Mouse (Mus musculus): ENCODE data around the gene Dao.

Dao gene

GRCm38 (mm10) chr5:114003542-114003941 lies at the start of gene Dao:
Gene Dao, plus strand, starts transcription at chr5:114003703.
- DNase-seq (ENCODE audit: low spot score in 2 of 2): no peak

DNA sequence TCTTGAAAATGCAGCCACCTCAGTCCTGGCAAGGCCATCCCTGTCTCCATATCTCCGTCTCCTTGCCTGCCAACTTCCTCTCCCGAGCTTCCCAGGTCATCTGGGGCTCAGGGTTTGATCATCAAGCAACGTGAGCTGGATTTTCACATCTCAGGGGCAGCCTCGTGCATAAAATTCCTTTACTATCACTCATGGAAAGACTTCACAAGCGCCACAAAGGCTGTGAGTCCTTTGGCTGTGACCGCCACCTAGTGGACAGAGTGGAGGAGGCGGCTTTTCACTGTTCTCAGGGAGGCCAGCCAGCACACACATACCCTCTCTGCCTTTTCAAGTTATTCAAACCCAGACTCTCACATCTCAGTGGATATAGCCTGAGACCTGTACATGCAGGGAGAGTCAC lies 49.1 kb upstream of the Dao start:
- peak; percentile 82 to 91 for DNase-seq (ENCODE audit: low spot score in 2 of 2)

GRCm38 (mm10) chr5:113955281-113955680 lies 48.2 kb upstream of the Dao start:
- DNase-seq (ENCODE audit: low spot score in 2 of 2): no peak

- no peak for DNase-seq (ENCODE audit: low spot score in 2 of 2)
These were observed 47.8 kb upstream of the Dao start for GRCm38 (mm10) chr5:113955691-113956090.

DNA sequence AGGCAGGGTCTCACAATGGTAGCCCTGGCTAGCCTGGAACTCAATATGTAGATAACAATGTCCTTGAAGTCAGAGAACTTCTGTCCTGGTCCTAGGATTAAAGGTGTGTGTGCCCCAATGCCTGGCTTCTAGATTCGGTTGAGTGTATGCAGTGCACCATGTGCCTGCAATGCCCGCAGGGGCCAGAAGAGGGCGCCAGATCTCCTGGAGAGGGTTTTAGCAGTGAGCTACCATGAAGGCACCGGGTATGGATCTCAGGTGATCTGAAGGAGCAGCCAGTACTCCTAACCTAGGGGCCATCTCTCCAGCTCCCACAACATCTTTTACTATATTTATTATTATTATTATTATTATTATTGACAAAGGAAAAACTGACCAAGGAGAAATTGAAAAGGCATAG lies 47.0 kb upstream of the Dao start:
- DNase-seq (ENCODE audit: low spot score in 2 of 2): peak; percentile 92 to 99

DNA sequence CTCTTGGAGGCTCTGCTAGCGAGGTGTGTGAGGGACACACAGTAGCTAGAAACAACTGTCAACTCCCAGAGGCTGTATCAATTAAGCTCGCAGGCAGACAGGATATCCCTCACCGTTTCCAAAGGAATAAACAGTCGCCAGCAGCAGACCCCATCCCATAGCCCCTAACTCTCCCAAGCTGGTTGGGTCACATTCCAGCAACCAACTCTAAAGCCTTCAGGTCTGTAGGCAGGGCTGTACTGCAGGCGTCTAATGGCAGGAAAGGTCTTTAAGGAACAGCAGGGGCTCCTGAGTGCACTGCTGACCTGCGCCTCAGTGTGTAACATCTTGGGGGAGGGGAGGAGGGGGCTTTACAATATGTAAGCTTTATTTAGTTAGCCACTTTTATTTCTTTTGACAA lies 44.5 kb upstream of the Dao start:
- no peak for DNase-seq (ENCODE audit: low spot score in 2 of 2)

DNA sequence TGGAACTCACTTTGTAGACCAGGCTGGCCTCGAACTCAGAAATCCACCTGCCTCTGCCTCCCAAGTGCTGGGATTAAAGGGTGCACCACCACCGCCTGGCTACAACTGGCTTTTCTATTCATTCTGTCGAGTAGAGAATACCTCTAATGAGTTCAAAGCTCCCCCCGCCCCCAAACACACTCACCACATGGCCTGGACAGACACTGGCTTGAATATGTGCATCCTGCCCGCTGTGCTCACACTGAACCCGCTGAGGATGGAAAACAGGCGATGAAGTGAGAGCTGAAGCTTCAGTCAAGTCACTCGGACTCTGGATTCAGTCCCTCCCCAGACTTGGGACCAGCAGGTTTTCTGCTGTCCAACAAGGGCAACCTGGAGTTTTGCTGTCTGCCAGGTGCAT lies 43.1 kb upstream of the Dao start:
- no peak for DNase-seq (ENCODE audit: low spot score in 2 of 2)

DNA sequence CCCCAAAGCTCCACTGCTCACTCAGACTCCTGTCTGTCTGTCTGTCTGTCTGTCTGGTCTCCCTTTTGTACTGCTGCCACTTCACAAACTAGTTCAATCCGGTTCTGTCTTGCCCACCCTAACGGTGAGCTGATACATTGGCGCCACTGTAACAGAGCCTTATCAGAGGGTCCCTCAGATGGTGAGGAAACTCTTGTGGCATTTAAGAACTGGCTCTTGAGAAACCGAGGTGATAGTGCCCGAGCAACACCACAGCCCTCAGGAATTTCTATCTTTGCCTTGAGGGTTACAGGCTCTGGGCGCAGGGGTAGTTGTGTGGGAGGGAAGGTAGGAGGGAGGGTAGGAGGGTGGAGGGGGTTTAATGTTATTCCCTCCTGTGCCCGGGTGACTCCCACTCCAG lies 41.7 kb upstream of the Dao start:
- no peak for DNase-seq (ENCODE audit: low spot score in 2 of 2)

DNA sequence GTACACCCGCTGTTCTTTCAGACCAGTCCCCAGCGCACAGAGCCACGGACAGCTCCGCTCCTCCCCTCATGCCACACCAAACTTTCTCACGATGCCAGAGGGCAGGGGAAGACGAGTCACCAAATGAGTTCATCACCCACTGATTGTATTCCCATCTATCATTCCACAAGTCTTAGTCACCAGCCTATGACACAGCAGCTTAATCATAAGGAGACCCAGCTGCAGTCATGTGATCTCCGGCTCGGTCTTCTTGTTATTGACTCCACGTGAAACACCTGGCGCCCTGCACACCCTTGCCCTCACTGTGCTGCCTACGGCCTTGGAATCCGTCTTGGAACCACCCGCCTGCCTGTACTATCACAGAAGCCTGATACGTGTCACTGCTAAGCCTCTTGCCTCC lies 38.5 kb upstream of the Dao start:
- no peak for DNase-seq (ENCODE audit: low spot score in 2 of 2)

DNA sequence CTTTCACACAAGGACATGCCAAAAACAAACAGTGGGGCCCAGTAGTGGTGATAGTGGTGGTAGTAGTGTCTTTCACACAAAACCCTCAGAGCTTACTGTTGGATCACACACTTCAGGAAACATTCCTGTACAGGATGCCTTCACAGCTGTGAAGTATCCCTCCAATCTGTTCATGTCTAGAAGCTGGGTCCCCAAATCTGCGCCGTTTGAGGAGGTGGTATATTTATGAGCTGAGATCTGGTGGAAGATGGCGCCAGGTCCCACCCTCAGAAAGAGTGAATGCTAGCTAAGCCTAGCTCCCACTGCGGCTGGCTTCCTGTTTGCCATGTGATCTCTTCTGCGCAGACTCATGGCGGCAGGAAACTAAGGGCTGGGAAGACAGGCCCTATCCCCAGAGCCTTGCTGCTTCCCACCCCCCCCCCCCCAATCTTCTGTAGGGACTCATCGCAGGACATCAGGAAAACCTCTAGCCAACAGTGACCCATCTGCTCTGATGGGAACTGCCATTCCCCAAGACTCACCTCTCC lies 37.8 kb upstream of the Dao start:
- no peak for DNase-seq (ENCODE audit: low spot score in 2 of 2)

DNA sequence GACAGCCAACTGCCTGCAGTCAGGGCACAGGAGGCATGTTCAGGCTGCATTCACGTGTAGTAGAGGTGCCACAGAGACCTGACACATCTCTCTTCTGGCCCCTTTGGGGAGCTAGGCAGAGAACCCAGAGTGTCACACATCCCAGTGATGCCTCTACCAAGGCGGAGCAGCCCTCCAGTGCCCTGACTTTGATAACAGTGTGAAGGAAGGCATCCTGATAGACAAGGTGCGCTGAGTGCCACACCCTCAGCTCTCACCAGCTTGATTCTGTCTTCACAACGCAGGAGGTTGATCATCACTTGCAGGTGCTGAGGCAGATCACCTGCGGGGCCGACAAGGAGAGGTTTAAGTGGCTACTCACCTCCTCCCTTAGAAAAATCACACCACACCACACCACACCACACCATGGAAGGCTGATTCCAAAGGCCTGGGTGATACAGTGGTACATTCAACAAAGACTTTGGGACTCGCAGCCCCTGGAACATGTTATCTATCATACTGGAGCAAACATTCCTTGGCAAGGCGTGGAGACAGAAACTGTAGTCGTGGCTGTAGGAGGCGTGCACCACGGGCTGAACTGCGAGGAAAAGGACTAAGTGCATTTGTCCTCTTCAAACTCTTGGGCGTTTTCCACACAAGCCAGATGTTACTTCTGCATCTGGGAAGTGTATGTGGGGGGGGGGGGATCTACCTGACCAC lies 36.9 kb upstream of the Dao start:
- no peak for DNase-seq (ENCODE audit: low spot score in 2 of 2)

DNA sequence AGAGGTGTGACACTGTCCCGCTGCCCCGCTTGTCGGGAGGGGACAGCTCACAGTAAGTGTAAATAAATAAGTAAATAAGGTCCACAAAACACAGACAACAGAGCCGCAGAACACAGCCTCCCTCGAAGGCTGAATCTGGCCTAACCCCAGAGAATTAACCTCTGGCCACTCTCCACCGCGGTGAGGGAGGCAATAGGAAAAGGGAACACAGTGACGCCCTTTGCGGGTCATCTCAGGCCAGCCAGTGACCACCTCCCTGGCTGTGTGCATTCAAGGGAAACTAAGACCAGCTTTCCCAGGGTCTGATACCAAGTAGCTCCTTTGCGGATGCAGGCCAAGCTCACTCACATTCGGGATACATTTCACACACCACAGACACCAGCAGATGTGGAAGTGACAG lies 35.1 kb upstream of the Dao start:
- DNase-seq (ENCODE audit: low spot score in 2 of 2): no peak

GRCm38 (mm10) chr5:113971434-113971960 lies 32.0 kb upstream of the Dao start:
- DNase-seq (ENCODE audit: low spot score in 2 of 2): no peak

- peak in 1 of 2 experiments; percentile 61 for DNase-seq (ENCODE audit: low spot score in 2 of 2)
These were observed 30.7 kb upstream of the Dao start for GRCm38 (mm10) chr5:113972589-113973515.

- DNase-seq (ENCODE audit: low spot score in 2 of 2): no peak
These were observed 29.7 kb upstream of the Dao start for GRCm38 (mm10) chr5:113973790-113974189.

- peak in 1 of 2 experiments; percentile 68 for DNase-seq (ENCODE audit: low spot score in 2 of 2)
These were observed 28.9 kb upstream of the Dao start for GRCm38 (mm10) chr5:113974576-113974975.

GRCm38 (mm10) chr5:113975538-113976215 lies 27.8 kb upstream of the Dao start:
- DNase-seq (ENCODE audit: low spot score in 2 of 2): peak in 1 of 2 experiments; percentile 43

DNA sequence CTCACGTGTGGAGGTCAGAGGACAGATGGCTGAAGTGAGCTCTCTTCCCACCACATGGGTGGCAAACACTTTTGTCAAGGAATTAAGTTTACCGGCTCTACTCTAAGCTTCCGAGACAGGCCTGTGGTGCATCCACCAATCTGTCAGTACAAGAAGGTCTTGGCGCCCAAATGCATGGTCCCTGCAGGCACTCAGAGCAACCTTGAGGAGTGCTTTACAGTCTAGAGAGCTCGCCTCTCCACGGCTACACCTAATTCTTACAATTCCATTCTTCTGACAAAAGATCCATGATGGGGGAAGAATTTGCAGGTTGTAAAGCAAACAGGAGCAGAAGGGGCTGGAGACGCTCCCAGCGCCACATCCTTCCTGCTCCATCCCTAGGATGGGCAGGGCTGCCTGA lies 26.9 kb upstream of the Dao start:
- DNase-seq (ENCODE audit: low spot score in 2 of 2): no peak

GRCm38 (mm10) chr5:113977309-113977708 lies 26.2 kb upstream of the Dao start:
- peak in 1 of 2 experiments; percentile 52 for DNase-seq (ENCODE audit: low spot score in 2 of 2)

DNA sequence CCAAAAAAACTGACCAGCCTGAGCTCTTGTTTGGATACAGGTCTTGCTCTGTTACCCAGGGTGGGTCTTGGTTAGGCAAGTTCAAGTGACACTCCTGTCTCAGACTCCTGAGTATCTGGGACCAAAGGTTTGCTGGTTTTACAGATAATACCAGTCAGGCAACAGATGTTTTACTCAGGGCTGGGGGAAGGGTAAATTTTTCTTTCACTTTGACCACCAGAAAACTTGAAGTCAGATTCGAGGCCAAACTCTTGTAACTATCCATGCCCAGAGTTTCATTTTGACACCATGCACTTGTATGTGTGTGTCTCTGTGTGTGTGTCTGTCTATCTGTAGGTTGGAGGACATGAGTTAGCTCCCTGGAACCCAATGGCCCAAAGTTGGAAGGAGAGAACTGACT lies 23.0 kb upstream of the Dao start:
- DNase-seq (ENCODE audit: low spot score in 2 of 2): no peak

GRCm38 (mm10) chr5:113981171-113981570 lies 22.3 kb upstream of the Dao start:
- no peak for DNase-seq (ENCODE audit: low spot score in 2 of 2)

DNA sequence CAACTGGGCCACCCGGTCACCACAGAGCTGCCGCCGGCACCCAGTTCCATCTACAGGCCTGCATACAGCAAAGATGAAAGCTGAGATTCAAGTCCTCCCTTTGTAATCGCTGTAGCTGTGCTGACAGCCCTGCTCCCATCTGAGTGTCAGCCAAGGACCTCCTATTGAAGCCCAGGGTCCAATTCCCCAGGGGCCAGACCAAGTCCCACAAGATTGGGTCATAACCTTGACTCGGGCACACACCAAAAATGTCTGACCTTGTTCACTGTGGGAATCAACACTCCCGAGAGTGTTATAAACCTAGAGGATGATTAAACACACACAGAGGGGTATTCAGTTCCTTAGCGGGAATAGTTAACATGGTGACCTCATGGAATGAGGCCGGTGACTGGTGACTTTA lies 21.7 kb upstream of the Dao start:
- DNase-seq (ENCODE audit: low spot score in 2 of 2): no peak
